Mouse (Mus musculus): ENCODE measurements around the gene Atp2b1.

Atp2b1 gene

GRCm38 (mm10) chr10:98916011-98916780 lies 2.0 kb downstream of the Atp2b1 start:
- peak; percentile 14 for DNase-seq (ENCODE audit: low read depth, low spot score)

- DNase-seq (ENCODE audit: low read depth, low spot score): no peak
Observed at GRCm38 (mm10) chr10:98916781-98917340, 2.7 kb downstream of the Atp2b1 start.

- DNase-seq (ENCODE audit: low read depth, low spot score): no peak
Observed at GRCm38 (mm10) chr10:98925081-98925480, 10.9 kb downstream of the Atp2b1 start.

- DNase-seq (ENCODE audit: low read depth, low spot score): no peak
Observed at GRCm38 (mm10) chr10:98926991-98927390, 12.8 kb downstream of the Atp2b1 start.

DNA sequence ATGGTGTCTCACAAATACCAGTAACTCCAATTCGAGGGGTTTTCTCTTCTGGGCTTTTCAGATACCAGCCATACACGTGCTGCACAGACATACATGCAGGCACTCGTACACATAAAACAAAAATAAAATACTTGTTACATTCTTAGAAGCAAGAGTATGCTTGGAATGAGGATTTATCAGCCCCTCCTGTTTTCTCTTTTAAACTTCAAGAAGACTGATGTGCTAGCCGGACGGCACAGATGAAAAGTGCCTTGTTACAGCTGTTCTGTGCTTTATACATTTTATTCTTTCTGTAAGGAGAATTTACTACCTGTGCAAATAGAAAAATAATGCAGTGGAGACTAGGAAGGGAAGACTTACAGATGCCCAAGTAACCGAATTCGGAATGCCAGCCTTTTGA lies 15.2 kb downstream of the Atp2b1 start:
- no peak for DNase-seq (ENCODE audit: low read depth, low spot score)

DNA sequence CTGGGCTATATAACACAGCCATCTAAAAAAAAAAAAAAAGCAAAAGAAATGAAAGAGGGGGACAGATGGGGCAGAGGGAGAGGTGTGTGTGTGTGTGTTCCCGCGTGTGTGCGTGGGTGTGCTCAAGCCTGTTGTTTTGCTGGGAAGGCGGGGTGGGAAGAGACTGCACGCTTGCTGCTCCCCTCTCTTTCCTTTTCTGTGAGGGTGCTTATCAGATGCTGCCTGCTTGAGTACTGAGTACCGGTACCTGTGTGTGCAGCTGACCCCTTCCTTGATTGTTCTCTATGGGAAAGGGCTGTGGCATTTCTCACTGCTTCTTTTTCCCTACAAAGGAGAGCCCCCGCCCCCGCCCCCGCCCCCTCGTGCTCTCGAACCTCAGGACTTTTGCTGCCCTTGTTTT lies 15.9 kb downstream of the Atp2b1 start:
- no peak for DNase-seq (ENCODE audit: low read depth, low spot score)

DNA sequence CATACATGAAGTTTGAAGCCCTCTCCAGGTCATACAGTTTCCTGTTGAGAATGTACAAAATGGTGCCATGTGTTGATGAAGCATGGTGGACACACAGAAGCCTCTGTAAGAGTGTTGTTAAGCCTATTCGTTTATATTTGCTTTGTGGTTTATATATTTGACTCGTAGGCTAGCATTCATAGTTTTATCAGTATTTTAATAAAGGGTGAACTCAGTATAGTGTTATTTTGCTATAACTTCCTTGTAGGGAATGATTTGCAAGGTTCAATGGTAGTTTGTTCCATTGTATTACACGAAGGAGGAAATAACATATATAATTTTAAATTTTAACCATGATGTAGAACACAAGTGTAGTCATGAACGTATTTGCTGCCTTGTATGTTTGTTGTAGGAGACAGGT lies 25.9 kb downstream of the Atp2b1 start:
- no peak for DNase-seq (ENCODE audit: low read depth, low spot score)

GRCm38 (mm10) chr10:98940799-98941198 lies 26.6 kb downstream of the Atp2b1 start:
- no peak for DNase-seq (ENCODE audit: low read depth, low spot score)

DNA sequence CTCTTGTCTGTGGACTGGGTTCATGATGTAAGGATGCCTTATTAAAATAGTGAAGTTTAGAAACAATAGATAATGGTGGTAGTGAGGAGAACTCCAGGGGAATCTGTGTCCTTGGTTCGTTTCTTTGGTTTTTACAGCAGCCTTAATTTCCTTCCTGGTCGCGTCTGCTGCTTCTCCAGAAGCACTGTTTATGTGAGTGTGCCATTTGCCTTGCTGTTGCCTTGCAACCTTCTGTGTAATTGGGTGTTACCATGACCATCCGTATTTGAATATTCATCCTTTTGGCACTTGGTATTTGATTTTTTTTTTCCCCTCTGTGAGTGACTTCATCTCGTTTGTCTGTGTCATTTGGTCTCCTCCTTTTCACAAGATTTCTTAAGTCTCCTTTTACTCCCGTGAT lies 27.8 kb downstream of the Atp2b1 start:
- no peak for DNase-seq (ENCODE audit: low read depth, low spot score)

GRCm38 (mm10) chr10:98942999-98943398 lies 28.8 kb downstream of the Atp2b1 start:
- no peak for DNase-seq (ENCODE audit: low read depth, low spot score)

- DNase-seq (ENCODE audit: low read depth, low spot score): no peak
Observed at GRCm38 (mm10) chr10:98943894-98944293, 29.7 kb downstream of the Atp2b1 start.

- no peak for DNase-seq (ENCODE audit: low read depth, low spot score)
Observed at GRCm38 (mm10) chr10:98946031-98946791, 32.0 kb downstream of the Atp2b1 start.

DNA sequence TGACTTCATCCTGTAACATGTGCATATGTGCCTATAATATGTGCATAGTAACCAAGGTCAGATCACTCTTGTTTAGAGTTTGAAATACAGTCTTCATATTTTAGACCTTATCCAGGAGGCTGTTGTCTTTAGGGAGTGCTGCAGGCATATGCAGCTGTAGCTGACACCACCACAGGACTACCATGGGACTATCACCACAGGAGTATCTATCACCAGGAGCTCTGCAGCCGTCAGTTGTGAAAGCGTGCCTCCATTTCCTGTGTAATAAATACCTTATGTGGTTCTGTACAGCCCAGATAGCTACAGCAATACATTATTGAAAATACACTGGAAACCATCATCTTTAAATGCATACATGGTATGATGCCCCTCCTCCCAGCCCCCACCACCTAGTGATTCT lies 33.0 kb downstream of the Atp2b1 start:
- no peak for DNase-seq (ENCODE audit: low read depth, low spot score)

GRCm38 (mm10) chr10:98948096-98948495 lies 33.9 kb downstream of the Atp2b1 start:
- no peak for DNase-seq (ENCODE audit: low read depth, low spot score)

GRCm38 (mm10) chr10:98949750-98950149 lies 35.5 kb downstream of the Atp2b1 start:
- no peak for DNase-seq (ENCODE audit: low read depth, low spot score)

DNA sequence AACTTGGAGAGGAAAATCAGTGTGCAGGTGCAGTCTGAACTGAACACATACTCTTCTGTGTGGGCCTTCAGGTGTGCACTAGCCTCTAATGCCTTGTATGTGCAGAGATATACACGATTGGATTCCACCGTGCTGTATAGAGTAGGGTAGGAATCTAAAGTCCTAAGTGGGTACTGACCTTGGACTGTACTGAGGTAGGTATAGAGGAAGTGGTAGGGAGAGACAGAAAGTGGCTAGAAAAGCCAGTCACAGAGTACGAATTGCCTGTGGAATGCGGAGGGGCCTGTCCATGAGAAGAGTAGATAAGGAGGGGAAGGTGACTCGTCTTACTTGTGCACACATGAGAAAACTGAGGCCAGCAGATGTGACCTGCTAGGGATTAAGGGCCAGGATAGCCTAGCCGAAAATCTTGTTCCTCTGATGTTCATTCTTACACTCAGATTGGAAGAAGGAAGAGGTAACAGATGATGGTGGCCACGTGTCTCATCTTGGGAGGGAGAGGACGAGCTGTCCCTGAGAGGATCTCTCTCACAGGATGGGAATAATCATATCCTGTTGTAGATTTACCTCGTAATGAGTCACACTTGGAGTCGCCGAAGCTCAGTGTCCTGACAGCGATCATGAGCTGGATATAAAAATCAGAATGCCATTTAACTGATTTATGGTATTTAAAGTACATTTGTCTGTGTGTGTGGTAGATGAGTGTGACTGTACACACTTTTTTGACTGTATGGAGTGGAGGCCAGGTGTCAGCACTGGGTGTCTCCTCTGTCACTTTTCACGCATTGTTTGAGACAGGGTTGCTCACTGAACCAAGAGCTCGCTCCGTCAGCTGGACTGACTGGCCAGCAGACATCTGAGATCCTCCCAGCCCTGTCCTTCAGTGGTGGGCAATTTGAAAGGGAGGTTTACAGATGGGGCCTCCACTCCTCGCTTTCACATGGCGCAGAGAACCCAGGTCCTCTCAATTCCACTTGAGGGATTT lies 37.4 kb downstream of the Atp2b1 start:
- no peak for DNase-seq (ENCODE audit: low read depth, low spot score)

GRCm38 (mm10) chr10:98954230-98954993 lies 40.2 kb downstream of the Atp2b1 start:
- DNase-seq (ENCODE audit: low read depth, low spot score): no peak

- DNase-seq (ENCODE audit: low read depth, low spot score): no peak
Observed at GRCm38 (mm10) chr10:98956124-98956523, 41.9 kb downstream of the Atp2b1 start.

GRCm38 (mm10) chr10:98958752-98959151 lies 44.5 kb downstream of the Atp2b1 start:
- DNase-seq (ENCODE audit: low read depth, low spot score): no peak

DNA sequence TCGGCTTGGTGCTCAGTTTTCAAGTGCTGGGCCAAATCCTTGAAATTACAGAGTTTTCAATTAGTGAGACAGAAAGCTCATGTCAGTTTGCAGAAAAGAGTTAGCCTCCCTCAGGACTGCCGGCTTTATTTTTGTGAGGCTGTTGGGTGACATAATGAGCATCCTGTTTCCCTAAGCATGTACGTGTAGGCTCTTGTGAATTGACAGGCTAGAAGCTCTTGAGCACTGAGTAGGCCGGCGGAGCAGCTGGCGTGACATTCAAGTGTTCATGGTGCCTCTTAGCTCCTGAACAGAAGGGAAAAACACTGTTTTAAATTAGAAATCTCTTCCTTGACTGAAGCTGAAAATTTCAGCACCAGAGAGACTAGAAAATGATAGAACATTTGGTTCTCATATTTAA lies 45.2 kb downstream of the Atp2b1 start:
- no peak for DNase-seq (ENCODE audit: low read depth, low spot score)

- no peak for DNase-seq (ENCODE audit: low read depth, low spot score)
Observed at GRCm38 (mm10) chr10:98960911-98961310, 46.7 kb downstream of the Atp2b1 start.
